Mouse (Mus musculus) neural tube, embryonic 13.5 days (tissue): ENCODE results near the gene Tfam. TPM values are rescaled to one million over a fixed set of nuclear protein-coding genes. Genes with fewer than 3 reads are reported as not detected.

Experiments
- ATAC-seq: fragments of 200-750 bp; cut with Nextera tagmentation; 2 replicates; pipeline ENCODE4 v1.8.0; 2017; ENCODE audit warnings: low read depth, mild to moderate bottlenecking, moderate TSS enrichment, moderate library complexity
- H3K27ac ChIP-seq: fragments of 300-500 bp; sonication (generic); replicated peaks from 2 replicates; pipeline ENCODE4 v1.5.1; 2015; ENCODE audit warnings: moderate library complexity, mild to moderate bottlenecking, inconsistent platforms
- H3K27me3 ChIP-seq: fragments of 300-500 bp; sonication (generic); 2 replicates; pipeline ENCODE4 v1.6.1; 2015; ENCODE audit warnings: mild to moderate bottlenecking, inconsistent platforms
- H3K36me3 ChIP-seq: fragments of 300-500 bp; sonication (generic); 2 replicates; pipeline ENCODE4 v1.6.1; 2015; ENCODE audit warnings: mild to moderate bottlenecking, inconsistent platforms
- H3K4me1 ChIP-seq: fragments of 300-500 bp; sonication (generic); replicated peaks from 2 replicates; pipeline ENCODE4 v1.6.1; 2015; ENCODE audit warnings: inconsistent platforms
- H3K4me2 ChIP-seq: fragments of 300-500 bp; sonication (generic); 2 replicates; pipeline ENCODE4 v1.6.1; 2015; ENCODE audit warnings: inconsistent platforms, mild to moderate bottlenecking, moderate library complexity
- H3K4me3 ChIP-seq: fragments of 300-500 bp; sonication (generic); 2 replicates; pipeline ENCODE4 v1.5.1; 2015; ENCODE audit warnings: mild to moderate bottlenecking, inconsistent platforms
- H3K9ac ChIP-seq: fragments of 300-500 bp; sonication (generic); 2 replicates; pipeline ENCODE4 v1.6.1; 2015; ENCODE audit warnings: moderate library complexity, mild to moderate bottlenecking, inconsistent platforms
- H3K9me3 ChIP-seq: fragments of 300-500 bp; sonication (generic); 2 replicates; pipeline ENCODE4 v1.6.1; 2016; ENCODE audit warnings: inconsistent platforms
- WGBS: fragments of 180-500 bp; shearing (Covaris S2); methylation state at CpG from one replicate; pipeline ENCODE4 v1.1.7; 2015; 5-methylcytosine and 5-hydroxymethylcytosine counted together
- polyA plus RNA-seq: library from polyadenylated mRNA; unstranded; fragments of >200 nt; fragmentation: Nextera tagmentation; extraction: Ambion mirVana; gene quantifications from 2 replicates; pipeline ENCODE4 v1.2.1, GENCODE M21; 2015

Gene Tfam
- polyA plus RNA-seq, 1 experiment from 2014 or later = 56.6 TPM

- H3K4me1 ChIP-seq = no peaks in the 10 kb centered on the region
- WGBS = 71% methylated on average over 7 of the region's 7 CpGs
- ATAC-seq = no peak
Observed at GRCm38 (mm10) chr10:71183339-71184031, 54.6 kb downstream of the Tfam start.

GRCm38 (mm10) chr10:71181931-71182330, 56.1 kb downstream of the Tfam start:
- ATAC-seq = no peak
- no peak overlapping the region for H3K27ac ChIP-seq

More at GRCm38 (mm10) chr10:71183339-71184031, 54.6 kb downstream of the Tfam start:
- Histone ChIP-seq H3K27ac (no peak overlapping the region), H3K36me3 (no peaks in the 10 kb centered on the region), H3K4me3 (no peak overlapping the region), H3K9me3 (no peaks in the 10 kb centered on the region), H3K9ac (no peak overlapping the region), H3K4me2 (no peak overlapping the region), H3K27me3 (no peaks in the 10 kb centered on the region)

DNA sequence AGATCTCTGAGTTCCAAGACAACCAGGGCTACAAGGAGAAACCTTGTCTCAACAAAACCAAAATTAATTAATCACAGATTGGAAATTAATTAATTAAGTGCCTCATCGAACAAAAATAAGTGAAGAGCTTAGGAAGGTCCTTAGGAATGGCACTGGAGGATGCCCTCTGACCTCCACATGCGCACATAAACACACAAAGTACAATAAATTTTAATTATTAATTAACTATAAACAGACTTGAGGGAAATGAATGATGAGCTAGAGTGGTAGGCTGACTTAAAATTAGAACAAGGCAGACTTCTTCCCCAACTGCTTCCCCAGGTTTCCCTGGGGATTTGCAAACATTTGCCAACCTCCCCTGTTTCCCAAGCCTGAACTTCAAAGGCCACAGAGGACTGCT, 57.0 kb downstream of the Tfam start:
- no peak overlapping the region for H3K4me2 ChIP-seq
- no peaks in the 10 kb centered on the region for H3K27me3 ChIP-seq
- H3K4me3 ChIP-seq = no peak overlapping the region
- H3K27ac ChIP-seq = no peak overlapping the region
- no peaks in the 10 kb centered on the region for H3K36me3 ChIP-seq
- no peak overlapping the region for H3K9ac ChIP-seq
- no peak for ATAC-seq
- H3K4me1 ChIP-seq = no peaks in the 10 kb centered on the region
- H3K9me3 ChIP-seq = no peaks in the 10 kb centered on the region
- 77% methylated on average over 2 of the region's 2 CpGs for WGBS

More at GRCm38 (mm10) chr10:71181931-71182330, 56.1 kb downstream of the Tfam start:
- Histone ChIP-seq H3K4me2 (no peak overlapping the region), H3K9me3 (no peaks in the 10 kb centered on the region), H3K36me3 (no peaks in the 10 kb centered on the region), H3K27me3 (no peaks in the 10 kb centered on the region), H3K4me3 (no peak overlapping the region), H3K4me1 (no peaks in the 10 kb centered on the region), H3K9ac (no peak overlapping the region)
- 82% methylated on average over 4 of the region's 4 CpGs for WGBS

DNA sequence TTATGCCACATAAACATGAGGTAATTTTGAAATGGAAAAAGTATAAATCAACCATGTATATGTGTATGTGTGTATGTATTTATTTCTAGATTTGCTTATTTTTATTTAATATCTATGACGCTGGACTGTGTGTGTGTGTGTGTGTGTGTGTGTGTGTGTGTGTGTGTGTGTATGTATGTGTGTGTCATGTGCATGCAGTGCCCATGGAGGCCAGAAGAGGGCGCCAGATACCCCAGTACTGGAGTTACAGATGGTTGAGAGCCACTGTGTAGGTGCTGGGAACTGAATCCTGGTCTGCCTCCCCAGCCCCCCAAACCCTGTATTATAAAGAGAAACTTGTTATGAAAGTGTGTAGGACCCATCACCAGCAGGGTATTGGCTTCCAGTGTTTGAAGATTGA, 58.0 kb downstream of the Tfam start:
- H3K36me3 ChIP-seq = no peaks in the 10 kb centered on the region
- whole genome bisulfite sequencing = 70% methylated on average over 2 of the region's 2 CpGs

GRCm38 (mm10) chr10:71177201-71177600, 60.9 kb downstream of the Tfam start:
- 88% methylated on average over 7 of the region's 7 CpGs for WGBS

More for the DNA sequence above, 58.0 kb downstream of the Tfam start:
- Histone ChIP-seq H3K27me3 (no peaks in the 10 kb centered on the region), H3K9ac (no peak overlapping the region), H3K4me2 (no peak overlapping the region), H3K4me1 (no peaks in the 10 kb centered on the region), H3K9me3 (no peaks in the 10 kb centered on the region), H3K27ac (no peak overlapping the region), H3K4me3 (no peak overlapping the region)
- ATAC-seq = no peak

GRCm38 (mm10) chr10:71176341-71176740, 61.7 kb downstream of the Tfam start:
- Histone ChIP-seq H3K9me3 (no peaks in the 10 kb centered on the region), H3K9ac (no peak overlapping the region), H3K27ac (no peak overlapping the region), H3K36me3 (no peaks in the 10 kb centered on the region), H3K4me2 (no peak overlapping the region), H3K4me3 (no peak overlapping the region), H3K27me3 (no peaks in the 10 kb centered on the region), H3K4me1 (no peaks in the 10 kb centered on the region)
- WGBS = 73% methylated on average over 8 of the region's 8 CpGs
- ATAC-seq = no peak

More at GRCm38 (mm10) chr10:71177201-71177600, 60.9 kb downstream of the Tfam start:
- no peak overlapping the region for H3K27ac ChIP-seq
- no peaks in the 10 kb centered on the region for H3K36me3 ChIP-seq
- no peaks in the 10 kb centered on the region for H3K27me3 ChIP-seq
- no peaks in the 10 kb centered on the region for H3K9me3 ChIP-seq
- H3K4me2 ChIP-seq = no peak overlapping the region
- no peaks in the 10 kb centered on the region for H3K4me1 ChIP-seq
- H3K9ac ChIP-seq = no peak overlapping the region
- ATAC-seq = no peak
- no peak overlapping the region for H3K4me3 ChIP-seq

Other genes with a start within 250 kb of the Tfam start
- gene Bicc1, start 78.6 kb downstream of the Tfam start, polyA plus RNA-seq = 5.9 and 6.7 TPM in 2 replicates
- gene Ube2d1, start 47.0 kb upstream of the Tfam start, polyA plus RNA-seq = 200 and 217 TPM in 2 replicates
- 242 and 259 TPM in 2 replicates for gene Cisd1, start 106.7 kb upstream of the Tfam start, polyA plus RNA-seq
- 16.0 and 17.9 TPM in 2 replicates for gene Ipmk, start 109.5 kb upstream of the Tfam start, polyA plus RNA-seq